Mouse (Mus musculus) bone marrow macrophage, adult 2 months (primary cell): ENCODE data around the gene Dhrs7.

Source experiments
- CTCF ChIP-seq: IDR thresholded peaks from 2 replicates; pipeline ENCODE4 v1.5.1; 2012; ENCODE audit warnings: low read depth, mild to moderate bottlenecking, low read length, moderate library complexity
- POLR2A ChIP-seq: IDR thresholded peaks from 2 replicates; pipeline ENCODE4 v1.6.1; 2012; ENCODE audit warnings: mild to moderate bottlenecking, low read depth, low read length, borderline replicate concordance

DNA sequence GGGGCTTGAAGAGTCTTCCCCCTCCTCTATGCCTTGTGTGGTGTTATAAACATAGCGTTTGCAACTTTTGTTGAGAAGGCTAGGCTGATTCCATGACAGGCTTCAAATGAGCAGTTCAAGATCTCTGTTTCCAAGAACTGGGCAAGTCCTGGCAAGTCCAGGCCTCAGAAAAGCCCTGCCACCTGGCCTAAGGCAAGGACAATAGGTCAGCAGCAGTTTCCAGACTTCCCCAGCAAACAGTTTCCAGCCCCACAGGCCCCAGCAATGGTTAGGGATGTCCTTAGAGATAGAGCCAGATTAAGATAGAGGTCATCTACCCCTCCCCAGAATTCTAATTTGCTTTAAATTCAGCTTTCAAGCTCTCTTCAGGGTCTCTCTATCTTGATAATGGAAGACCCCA is 17.2 kb upstream of the Dhrs7 start:
- TF ChIP-seq CTCF (no peak), POLR2A (no peak)
